15 mouse cellular contexts compared by ENCODE assay signal in the genomic region with DNA sequence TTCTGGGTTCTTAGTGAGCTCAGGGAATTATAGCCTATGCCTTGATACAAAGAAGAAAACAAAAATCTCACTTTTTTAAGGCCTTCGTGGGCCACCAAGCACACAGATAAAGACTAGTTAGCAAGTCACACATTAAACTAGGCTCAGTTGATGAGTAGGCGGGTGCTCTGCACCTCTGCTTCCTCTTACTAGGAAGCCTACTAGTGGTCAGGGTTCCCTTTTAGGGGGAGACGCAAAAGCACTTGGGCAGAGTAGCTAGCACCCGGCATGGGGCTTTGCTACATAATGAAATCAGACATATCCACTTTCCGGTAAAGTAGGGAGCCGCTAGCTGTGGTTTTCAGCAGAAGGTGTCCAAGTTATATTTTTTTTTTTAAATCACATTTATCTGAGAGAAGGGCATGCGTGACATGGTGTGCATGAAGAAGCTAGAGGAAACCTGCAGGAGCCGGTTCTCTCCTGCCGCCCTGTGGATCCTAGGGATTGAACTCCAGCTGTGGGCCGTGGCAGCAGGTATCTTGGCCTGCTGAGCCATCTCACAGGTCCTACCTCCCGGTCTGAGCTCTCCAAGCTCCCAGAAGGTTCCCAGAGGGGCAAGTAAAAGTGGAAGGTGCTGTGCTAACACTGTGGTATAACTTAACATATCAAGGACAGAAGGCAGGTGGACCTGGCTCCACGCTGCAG.
DNase-seq lines count a peak whose midpoint lies in the region; ATAC-seq and TF ChIP-seq lines count a peak whose summit lies in the region.
"Had no signal": no experiment of that assay in that cellular context is flagged by ENCODE, and none has a peak within 500 bp of the region (broad histone marks: within the 10 kb centered on the region; RNA-seq: fewer than 3 reads in every experiment).

No protein-coding gene starts in this region.

- H3K9ac ChIP-seq in forebrain, postnatal 0 days, result no peak overlapping the region
- no peak overlapping the region for H3K9ac ChIP-seq in heart, embryonic 16.5 days (ENCODE audit: low read length)
- no peak overlapping the region for H3K9ac ChIP-seq in neural tube, embryonic 13.5 days
- no peak overlapping the region for H3K9ac ChIP-seq in neural tube, embryonic 15.5 days (replicated peaks)
- H3K9ac ChIP-seq: embryonic facial prominence, embryonic 13.5 days; lung, embryonic 14.5 days; stomach, embryonic 15.5 days had no signal

- no peak overlapping the region for H3K4me3 ChIP-seq in forebrain, embryonic 10.5 days
- H3K4me3 ChIP-seq in forebrain, postnatal 0 days (ENCODE audit: low read depth, low read length), result no peak overlapping the region
- no peak overlapping the region for H3K4me3 ChIP-seq in heart, embryonic 16.5 days (ENCODE audit: low read length)
- H3K4me3 ChIP-seq in neural tube, embryonic 13.5 days, result no peak overlapping the region
- no peak overlapping the region for H3K4me3 ChIP-seq in neural tube, embryonic 15.5 days (replicated peaks)
- H3K4me3 ChIP-seq: embryonic facial prominence, embryonic 13.5 days; stomach, embryonic 15.5 days had no signal

- H3K4me1 ChIP-seq in forebrain, embryonic 10.5 days, result peaks cover 67% of the 10 kb centered on the region
- H3K4me1 ChIP-seq in forebrain, postnatal 0 days (ENCODE audit: insufficient read depth), result no peaks in the 10 kb centered on the region; the same call in 1 of the 2 replicates
- peaks cover 42% of the 10 kb centered on the region for H3K4me1 ChIP-seq in heart, embryonic 16.5 days (ENCODE audit: control insufficient read depth, insufficient read depth, low read length)
- H3K4me1 ChIP-seq in neural tube, embryonic 13.5 days (replicated peaks), result peaks cover 45% of the 10 kb centered on the region
- peaks cover 49% of the 10 kb centered on the region for H3K4me1 ChIP-seq in neural tube, embryonic 15.5 days

- 81% methylated on average over 12 of the region's 12 CpGs for WGBS in forebrain, embryonic 10.5 days
- 73% methylated on average over 12 of the region's 12 CpGs for WGBS in forebrain, postnatal 0 days
- 68% methylated on average over 12 of the region's 12 CpGs for WGBS in heart, embryonic 16.5 days
- WGBS in neural tube, embryonic 13.5 days, result 68% methylated on average over 12 of the region's 12 CpGs
- 63% methylated on average over 12 of the region's 12 CpGs for WGBS in neural tube, embryonic 15.5 days

- no peak for DNase-seq in forebrain, embryonic 10.5 days (ENCODE audit: extremely low spot score, low spot score)
- DNase-seq in forebrain, postnatal 0 days, result no peak
- no peak for DNase-seq in heart, adult 18-20 months
- no peak for DNase-seq in left cerebral cortex, adult 18-20 months (ENCODE audit: low spot score in 2 of 2)
- DNase-seq: cerebellum, postnatal 25 days; liver; thymus, postnatal 25 days had no signal

- H3K27ac ChIP-seq in forebrain, embryonic 10.5 days, result 0 out of 2 replicates have a peak overlapping the region, but pooled peaks have one; percentile 41
- no peak overlapping the region for H3K27ac ChIP-seq in forebrain, postnatal 0 days (ENCODE audit: low read depth, low read length)
- 0 out of 2 replicates have a peak overlapping the region, but pooled peaks have one; percentile 15 for H3K27ac ChIP-seq in heart, embryonic 16.5 days (ENCODE audit: low read length)
- H3K27ac ChIP-seq in neural tube, embryonic 13.5 days (replicated peaks), result 0 out of 2 replicates have a peak overlapping the region, but pooled peaks have one; percentile 39
- no peak overlapping the region for H3K27ac ChIP-seq in neural tube, embryonic 15.5 days (replicated peaks)
- H3K27ac ChIP-seq: embryonic facial prominence, embryonic 13.5 days; stomach, embryonic 15.5 days had no signal

- no peak for TF ChIP-seq CTCF in forebrain, postnatal 0 days (IDR thresholded peaks at IDR 0.05; ENCODE audit: low read depth)

- no peaks in the 10 kb centered on the region for H3K9me3 ChIP-seq in forebrain, embryonic 10.5 days
- no peaks in the 10 kb centered on the region for H3K9me3 ChIP-seq in forebrain, postnatal 0 days (ENCODE audit: low read length)
- no peaks in the 10 kb centered on the region for H3K9me3 ChIP-seq in heart, embryonic 16.5 days (replicated peaks; ENCODE audit: control insufficient read depth, low read length)
- no peaks in the 10 kb centered on the region for H3K9me3 ChIP-seq in neural tube, embryonic 13.5 days
- H3K9me3 ChIP-seq in neural tube, embryonic 15.5 days (replicated peaks), result no peaks in the 10 kb centered on the region
- H3K9me3 ChIP-seq: embryonic facial prominence, embryonic 13.5 days; stomach, embryonic 15.5 days had no signal

- no peak for ATAC-seq in forebrain, postnatal 0 days
- ATAC-seq in heart, embryonic 16.5 days (replicated peaks; ENCODE audit: extremely low read depth, insufficient read depth, low FRiP score), result no peak
- ATAC-seq in neural tube, embryonic 13.5 days (ENCODE audit: low read depth), result no peak
- ATAC-seq in neural tube, embryonic 15.5 days (ENCODE audit: low FRiP score), result no peak
- ATAC-seq in erythroid progenitor cell, adult 5-6 weeks (replicated peaks; ENCODE audit: low FRiP score, poor library complexity, severe bottlenecking), result no peak
- ATAC-seq: hindbrain, embryonic 16.5 days had no signal

- no peaks in the 10 kb centered on the region for H3K36me3 ChIP-seq in forebrain, embryonic 10.5 days (replicated peaks)
- no peaks in the 10 kb centered on the region for H3K36me3 ChIP-seq in forebrain, postnatal 0 days (ENCODE audit: insufficient read depth)
- no peaks in the 10 kb centered on the region for H3K36me3 ChIP-seq in heart, embryonic 16.5 days (ENCODE audit: control insufficient read depth, insufficient read depth)
- H3K36me3 ChIP-seq in neural tube, embryonic 13.5 days, result no peaks in the 10 kb centered on the region
- H3K36me3 ChIP-seq in neural tube, embryonic 15.5 days, result no peaks in the 10 kb centered on the region
- H3K36me3 ChIP-seq: embryonic facial prominence, embryonic 13.5 days; stomach, embryonic 15.5 days had no signal

- H3K4me2 ChIP-seq in forebrain, postnatal 0 days (ENCODE audit: low read depth), result no peak overlapping the region
- no peak overlapping the region for H3K4me2 ChIP-seq in heart, embryonic 16.5 days (ENCODE audit: low read depth, low read length)
- peak overlapping the region; percentile 13; the same call in 1 of the 2 replicates for H3K4me2 ChIP-seq in neural tube, embryonic 13.5 days
- H3K4me2 ChIP-seq in neural tube, embryonic 15.5 days, result no peak overlapping the region
- H3K4me2 ChIP-seq: embryonic facial prominence, embryonic 13.5 days had no signal

- H3K27me3 ChIP-seq in forebrain, embryonic 10.5 days (ENCODE audit: poor library complexity, severe bottlenecking), result peaks cover 38% of the 10 kb centered on the region
- H3K27me3 ChIP-seq in forebrain, postnatal 0 days (ENCODE audit: insufficient read depth, low read length), result no peaks in the 10 kb centered on the region
- no peaks in the 10 kb centered on the region; the same call in 1 of the 2 replicates for H3K27me3 ChIP-seq in heart, embryonic 16.5 days (ENCODE audit: control insufficient read depth, insufficient read depth, low read length)
- peaks cover 31% of the 10 kb centered on the region for H3K27me3 ChIP-seq in neural tube, embryonic 13.5 days
- peaks cover 13% of the 10 kb centered on the region; the same call in 1 of the 2 replicates for H3K27me3 ChIP-seq in neural tube, embryonic 15.5 days (replicated peaks)
- H3K27me3 ChIP-seq: stomach, embryonic 15.5 days had no signal

Comparison
In these comparisons a context has a peak if more than half of its experiments do, and no peak if none do; other contexts are left out.
1. H3K27ac ChIP-seq: peak in forebrain, embryonic 10.5 days (single experiment), heart, embryonic 16.5 days (single experiment) and neural tube, embryonic 13.5 days (single experiment); none in forebrain, postnatal 0 days (single experiment) and neural tube, embryonic 15.5 days (single experiment).